Mouse (Mus musculus) lung, postnatal 0 days (tissue): ENCODE data around the gene Setd4. TPM values are rescaled to one million over a fixed set of nuclear protein-coding genes. Genes with fewer than 3 reads are reported as not detected.

Source experiments
- ATAC-seq: fragments of 200-750 bp; cut with Nextera tagmentation; 2 replicates; pipeline ENCODE4 v1.8.0; 2017; ENCODE audit warnings: moderate library complexity
- DNase-seq: peaks from one replicate; pipeline ENCODE4 v3.0.0-alpha.2; 2016; ENCODE audit warnings: low spot score
- H3K27ac ChIP-seq: fragments of 300-500 bp; sonication (generic); 2 replicates; pipeline ENCODE4 v1.5.1; 2014; ENCODE audit warnings: antibody characterized with exemption, mild to moderate bottlenecking, low read length, mixed read lengths
- H3K27me3 ChIP-seq: fragments of 300-500 bp; sonication (generic); replicated peaks from 2 replicates; pipeline ENCODE4 v1.6.1; 2014; ENCODE audit warnings: low read length, mixed read lengths; ENCODE audit not compliant: insufficient read depth
- H3K36me3 ChIP-seq: fragments of 300-500 bp; sonication (generic); 2 replicates; pipeline ENCODE4 v1.6.1; 2014; ENCODE audit warnings: low read length, mixed read lengths; ENCODE audit not compliant: insufficient read depth
- H3K4me1 ChIP-seq: fragments of 300-500 bp; sonication (generic); 2 replicates; pipeline ENCODE4 v1.6.1; 2014; ENCODE audit warnings: antibody characterized with exemption, low read depth, low read length, mixed read lengths; ENCODE audit not compliant: insufficient read depth
- H3K4me2 ChIP-seq: fragments of 300-500 bp; sonication (generic); replicated peaks from 2 replicates; pipeline ENCODE4 v1.6.1; 2014; ENCODE audit warnings: low read depth, mild to moderate bottlenecking, low read length, moderate library complexity, mixed read lengths
- H3K4me3 ChIP-seq: fragments of 300-500 bp; sonication (generic); 2 replicates; pipeline ENCODE4 v1.5.1; 2014; ENCODE audit warnings: low read depth, low read length
- H3K9ac ChIP-seq: fragments of 300-500 bp; sonication (generic); replicated peaks from 2 replicates; pipeline ENCODE4 v1.6.1; 2014; ENCODE audit warnings: low read depth, mild to moderate bottlenecking
- H3K9me3 ChIP-seq: fragments of 300-500 bp; sonication (generic); 2 replicates; pipeline ENCODE4 v1.6.1; 2016; ENCODE audit warnings: low read length, mixed read lengths
- CTCF ChIP-seq: IDR thresholded peaks from 2 replicates; pipeline ENCODE4 v1.5.1; 2016; ENCODE audit warnings: antibody characterized with exemption, mild to moderate bottlenecking
- EP300 ChIP-seq: IDR thresholded peaks from 2 replicates; pipeline ENCODE4 v1.6.1; 2016; ENCODE audit warnings: antibody characterized with exemption, mild to moderate bottlenecking, control low read depth
- WGBS: fragments of 180-500 bp; shearing (Covaris S2); extraction: QIAGEN DNeasy Blood & Tissue Kit; methylation state at CpG from one replicate; pipeline ENCODE4 v1.1.7; 2014; 5-methylcytosine and 5-hydroxymethylcytosine counted together
- polyA plus RNA-seq: library from polyadenylated mRNA; unstranded; fragments of >200 nt; fragmentation: Nextera tagmentation; extraction: Ambion mirVana; gene quantifications from 2 replicates; pipeline ENCODE4 v1.2.1, GENCODE M21; 2015

Gene Setd4
- polyA plus RNA-seq, 1 experiment from 2014 or later, result 5.6 TPM

DNA sequence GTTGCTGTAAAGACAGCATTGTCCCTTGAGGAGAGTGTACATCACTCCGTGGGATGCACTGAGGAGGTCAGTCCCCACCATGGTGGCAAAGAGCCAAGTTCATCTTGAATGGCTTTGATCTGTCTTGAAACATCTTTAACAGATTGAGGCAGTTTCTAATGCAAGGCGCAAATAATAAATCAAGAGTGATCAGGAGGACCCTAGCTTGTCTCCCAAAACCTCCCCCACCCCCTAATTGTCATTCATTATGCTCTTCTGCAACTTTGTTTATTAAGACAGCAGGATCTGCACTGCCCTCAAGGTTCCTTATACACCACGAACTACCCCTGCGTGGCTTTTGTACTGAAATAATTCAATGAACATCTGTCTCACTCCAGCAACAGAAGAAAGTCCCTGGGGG, 1.7 kb upstream of the Setd4 start, which contains the start of gene Cbr1:
TSS of gene Cbr1 (plus strand) at position 301 of the 400 bp plus-strand sequence.
- DNase-seq (no peak), ATAC-seq (no peak)
- Histone ChIP-seq H3K4me1 (peaks cover 15% of the 10 kb centered on the region; the same call in 1 of the 2 replicates), H3K4me2 (peak within 1 kb of the TSS; percentile 72), H3K27me3 (no peaks in the 10 kb centered on the region), H3K27ac (no peak within 1 kb of the TSS), H3K4me3 (no peak within 1 kb of the TSS), H3K9ac (no peak within 1 kb of the TSS), H3K9me3 (no peaks in the 10 kb centered on the region), H3K36me3 (no peaks in the 10 kb centered on the region)
- WGBS, result 66% methylated on average over 4 of the region's 4 CpGs
- TF ChIP-seq EP300, result no peak
- no peak for TF ChIP-seq CTCF

DNA sequence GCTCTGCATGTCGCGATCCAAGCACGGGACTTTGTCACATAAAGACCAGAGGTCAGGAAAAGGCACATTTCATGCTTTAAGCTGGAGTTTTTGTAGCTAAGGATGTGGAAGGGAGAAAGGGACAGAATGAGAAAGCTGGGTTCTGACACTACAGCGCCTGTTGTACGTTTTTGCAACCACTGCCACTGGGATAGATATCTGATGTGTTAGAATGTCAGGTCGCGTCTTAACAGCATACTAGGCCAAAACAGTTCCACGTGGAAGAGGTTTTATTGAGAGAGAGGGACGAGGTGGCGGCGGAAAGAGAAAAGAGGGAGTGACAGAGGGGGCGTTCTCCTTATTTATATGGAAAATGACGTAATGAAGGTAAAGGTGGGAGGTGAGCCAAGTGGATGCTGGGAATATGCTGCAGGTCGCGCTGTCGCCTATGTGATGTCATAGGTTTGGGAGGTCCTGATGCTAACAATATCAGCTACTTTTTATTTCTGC, 662 bp upstream of the Setd4 start:
- peak overlapping the region; percentile 60 for H3K4me3 ChIP-seq
- H3K27me3 ChIP-seq, result no peaks in the 10 kb centered on the region
- no peak for ATAC-seq
- no peaks in the 10 kb centered on the region; the same call in 1 of the 2 replicates for H3K36me3 ChIP-seq
- TF ChIP-seq EP300 (no peak), CTCF (no peak)
- H3K9ac ChIP-seq, result peak overlapping the region; percentile 57
- H3K4me2 ChIP-seq, result peak overlapping the region; percentile 72
- peak overlapping the region; percentile 95 for H3K27ac ChIP-seq
- no peaks in the 10 kb centered on the region for H3K9me3 ChIP-seq
- H3K4me1 ChIP-seq, result peaks cover 15% of the 10 kb centered on the region; the same call in 1 of the 2 replicates
- peak; percentile 53 for DNase-seq
- WGBS, result 6% methylated on average over 16 of the region's 16 CpGs

DNA sequence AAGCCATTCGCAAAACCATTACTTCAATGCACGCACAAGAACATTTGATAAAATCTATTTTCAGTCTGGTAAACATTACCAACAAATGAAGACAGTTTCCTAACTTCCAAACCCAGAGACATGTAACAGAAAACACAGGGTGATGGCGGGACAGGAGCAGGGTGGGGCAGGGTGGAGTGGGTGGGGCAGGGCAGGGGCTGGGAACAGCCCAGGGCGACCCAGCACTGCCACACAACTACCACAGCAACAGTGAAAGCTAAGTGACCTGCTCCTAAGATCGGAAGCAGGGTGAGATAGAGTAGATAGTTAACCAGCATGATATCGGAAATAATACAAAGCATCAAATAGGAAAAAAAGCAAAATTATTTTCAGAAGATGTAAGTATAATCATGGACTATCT, 4.4 kb downstream of the Setd4 start:
- H3K9ac ChIP-seq, result no peak overlapping the region
- no peak overlapping the region for H3K4me2 ChIP-seq
- no peak overlapping the region for H3K4me3 ChIP-seq
- no peaks in the 10 kb centered on the region for H3K27me3 ChIP-seq
- 92% methylated on average over 6 of the region's 6 CpGs for WGBS
- no peak for ATAC-seq
- H3K4me1 ChIP-seq, result 0 out of 2 replicates have a peak, but pooled peaks cover 3% of the 10 kb centered on the region
- no peak for DNase-seq
- TF ChIP-seq CTCF, result no peak
- no peak for TF ChIP-seq EP300
- H3K36me3 ChIP-seq, result no peaks in the 10 kb centered on the region; the same call in 1 of the 2 replicates
- no peak overlapping the region for H3K27ac ChIP-seq
- H3K9me3 ChIP-seq, result no peaks in the 10 kb centered on the region

DNA sequence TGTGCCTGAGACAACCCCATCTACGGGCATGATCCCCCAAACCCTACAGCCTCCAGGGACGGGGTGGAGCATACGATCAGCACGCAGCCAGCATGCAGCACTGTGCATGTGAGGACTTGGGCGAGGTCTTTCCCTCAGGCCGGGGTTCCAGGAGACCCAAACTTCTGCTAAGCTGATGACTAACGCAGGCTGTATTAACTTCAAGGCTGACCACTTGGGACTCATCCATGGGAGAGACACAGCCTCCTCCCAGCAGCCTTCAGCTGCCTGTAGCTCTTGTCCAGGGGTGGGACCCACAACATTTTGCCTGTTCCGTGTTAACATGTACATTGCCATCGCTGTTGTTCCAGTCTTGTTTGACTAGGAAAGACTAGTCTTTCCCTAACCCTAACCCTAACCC, 6.3 kb downstream of the Setd4 start:
- WGBS, result 90% methylated on average over 9 of the region's 9 CpGs
- ATAC-seq, result no peak
- no peak overlapping the region for H3K27ac ChIP-seq
- no peaks in the 10 kb centered on the region for H3K4me1 ChIP-seq
- TF ChIP-seq EP300 (no peak), CTCF (no peak)
- no peaks in the 10 kb centered on the region for H3K27me3 ChIP-seq
- no peaks in the 10 kb centered on the region for H3K9me3 ChIP-seq
- H3K9ac ChIP-seq, result no peak overlapping the region
- no peaks in the 10 kb centered on the region; the same call in 1 of the 2 replicates for H3K36me3 ChIP-seq
- H3K4me3 ChIP-seq, result no peak overlapping the region
- H3K4me2 ChIP-seq, result no peak overlapping the region
- no peak for DNase-seq

DNA sequence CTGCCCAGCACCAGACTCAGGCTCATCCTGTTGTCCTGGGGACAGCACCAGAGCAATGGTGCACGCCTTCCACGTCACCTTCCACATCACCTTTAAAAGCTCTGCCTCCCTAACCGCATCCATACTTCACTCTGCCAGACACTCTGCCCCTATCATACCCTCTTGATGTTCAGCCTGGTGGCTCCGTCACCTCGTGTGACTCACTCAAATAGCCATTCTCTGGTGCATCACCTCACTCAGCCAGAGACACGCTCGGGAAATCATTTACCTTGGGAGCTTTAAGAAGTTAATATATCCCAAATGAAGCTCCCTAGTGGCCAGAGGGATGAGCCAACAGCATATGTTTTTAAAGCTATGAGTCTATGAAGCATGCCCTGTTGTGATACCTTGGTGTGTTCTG, 7.1 kb downstream of the Setd4 start:
- H3K9me3 ChIP-seq, result no peaks in the 10 kb centered on the region
- TF ChIP-seq CTCF, result no peak
- no peak for TF ChIP-seq EP300
- H3K9ac ChIP-seq, result no peak overlapping the region
- H3K36me3 ChIP-seq, result no peaks in the 10 kb centered on the region; the same call in 1 of the 2 replicates
- DNase-seq (no peak), ATAC-seq (no peak)
- no peak overlapping the region for H3K27ac ChIP-seq
- H3K4me2 ChIP-seq, result no peak overlapping the region
- H3K4me3 ChIP-seq, result no peak overlapping the region
- WGBS, result 94% methylated on average over 7 of the region's 7 CpGs
- H3K27me3 ChIP-seq, result no peaks in the 10 kb centered on the region
- H3K4me1 ChIP-seq, result no peaks in the 10 kb centered on the region

DNA sequence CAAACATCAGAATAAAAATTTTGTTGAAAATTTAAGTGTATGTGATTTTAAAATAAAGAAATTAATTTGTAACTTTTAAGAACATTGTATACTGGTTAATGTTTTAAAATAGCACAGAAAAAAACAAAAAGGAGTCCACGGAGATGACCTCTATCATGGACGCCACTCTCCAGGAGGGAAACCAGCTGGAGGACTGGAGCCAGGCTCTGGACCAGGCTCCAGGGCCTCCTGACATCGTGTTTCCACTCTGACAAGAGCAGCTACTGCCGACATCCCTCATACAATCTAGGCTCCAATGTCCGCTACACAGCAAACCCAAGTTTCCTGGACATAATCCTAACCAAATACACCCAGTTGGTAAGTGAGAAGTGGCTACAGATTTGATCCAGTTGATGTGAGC, 8.1 kb downstream of the Setd4 start:
- Histone ChIP-seq H3K9me3 (no peaks in the 10 kb centered on the region), H3K27me3 (no peaks in the 10 kb centered on the region), H3K36me3 (no peaks in the 10 kb centered on the region; the same call in 1 of the 2 replicates), H3K4me3 (no peak overlapping the region), H3K9ac (no peak overlapping the region), H3K4me2 (no peak overlapping the region), H3K27ac (no peak overlapping the region), H3K4me1 (no peaks in the 10 kb centered on the region)
- DNase-seq (no peak), ATAC-seq (no peak)
- WGBS, result 72% methylated on average over 5 of the region's 5 CpGs
- TF ChIP-seq EP300 (no peak), CTCF (no peak)

DNA sequence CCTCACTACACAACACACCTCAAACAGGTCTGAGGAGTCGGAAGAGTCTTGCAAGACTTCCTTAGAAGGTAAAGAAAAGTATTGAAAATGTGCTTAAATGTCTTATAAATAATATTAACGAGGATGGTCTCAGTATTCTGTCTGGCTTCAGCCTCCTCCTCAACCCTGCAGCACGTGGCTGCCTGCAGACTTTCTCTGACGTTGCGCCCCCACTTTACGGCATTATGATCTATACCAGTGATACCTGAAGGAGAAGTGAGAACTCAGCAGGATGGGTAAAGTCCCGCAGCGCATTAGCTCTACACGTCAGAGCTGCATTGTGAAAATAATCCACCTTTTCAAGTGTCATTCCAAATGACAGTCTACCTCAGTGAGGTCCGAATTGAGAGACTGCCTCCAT, 9.4 kb downstream of the Setd4 start:
- Histone ChIP-seq H3K9ac (no peak overlapping the region), H3K4me1 (no peaks in the 10 kb centered on the region), H3K36me3 (no peaks in the 10 kb centered on the region), H3K27me3 (no peaks in the 10 kb centered on the region), H3K4me3 (no peak overlapping the region), H3K4me2 (no peak overlapping the region), H3K9me3 (no peaks in the 10 kb centered on the region), H3K27ac (no peak overlapping the region)
- 93% methylated on average over 10 of the region's 10 CpGs for WGBS
- TF ChIP-seq CTCF, result no peak
- TF ChIP-seq EP300, result no peak
- ATAC-seq (no peak), DNase-seq (no peak)
